Mouse (Mus musculus): Measurements from ENCODE around the gene Ffar4. TPM values are rescaled to one million over a fixed set of nuclear protein-coding genes. Genes with fewer than 3 reads are reported as not detected.

Gene Ffar4
- total RNA-seq, 2 experiments from 2014 or later, result not detected

- DNase-seq (ENCODE audit: low spot score in 2 of 2), result no peak
Observed at GRCm38 (mm10) chr19:38096231-38096630, 640 bp upstream of the Ffar4 start.

- no peak for DNase-seq (ENCODE audit: low spot score in 2 of 2)
Observed at GRCm38 (mm10) chr19:38107871-38108270, 11.0 kb downstream of the Ffar4 start.

DNA sequence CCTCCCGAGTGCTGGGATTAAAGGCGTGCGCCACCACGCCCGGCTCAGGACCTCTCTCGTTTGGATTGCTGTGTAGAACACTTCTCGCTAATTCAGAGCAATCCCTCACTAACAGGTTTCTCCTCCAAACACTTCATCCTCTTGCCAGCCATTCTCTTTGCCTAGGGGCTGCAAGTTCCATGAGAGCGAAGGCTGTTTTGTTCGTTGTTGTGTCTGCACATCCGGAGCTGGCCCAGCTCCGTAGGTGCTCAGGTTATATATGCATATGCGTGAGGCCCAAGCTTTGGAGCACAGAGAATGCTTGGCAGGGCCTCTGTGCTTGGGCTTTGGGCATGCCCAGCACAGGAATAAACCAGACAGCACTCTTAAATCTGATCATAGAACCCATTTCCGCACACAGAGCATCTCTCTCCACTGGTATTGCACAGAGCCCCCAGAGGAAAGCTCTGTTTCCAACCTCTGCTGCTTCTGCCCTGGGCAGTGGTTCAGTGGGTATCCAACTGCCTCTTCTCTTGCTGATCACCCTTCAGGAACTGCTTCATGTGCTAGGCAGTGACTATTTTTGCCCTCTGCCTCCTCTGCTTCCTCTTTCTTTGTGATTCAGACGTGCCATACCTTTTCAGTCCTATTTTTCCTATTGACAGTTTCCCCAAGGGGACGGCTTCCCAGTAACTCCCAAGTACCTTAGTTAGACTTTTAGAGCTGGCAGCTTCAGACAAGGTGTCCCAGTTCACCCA, 12.8 kb downstream of the Ffar4 start:
- DNase-seq (ENCODE audit: low spot score in 2 of 2), result no peak

DNA sequence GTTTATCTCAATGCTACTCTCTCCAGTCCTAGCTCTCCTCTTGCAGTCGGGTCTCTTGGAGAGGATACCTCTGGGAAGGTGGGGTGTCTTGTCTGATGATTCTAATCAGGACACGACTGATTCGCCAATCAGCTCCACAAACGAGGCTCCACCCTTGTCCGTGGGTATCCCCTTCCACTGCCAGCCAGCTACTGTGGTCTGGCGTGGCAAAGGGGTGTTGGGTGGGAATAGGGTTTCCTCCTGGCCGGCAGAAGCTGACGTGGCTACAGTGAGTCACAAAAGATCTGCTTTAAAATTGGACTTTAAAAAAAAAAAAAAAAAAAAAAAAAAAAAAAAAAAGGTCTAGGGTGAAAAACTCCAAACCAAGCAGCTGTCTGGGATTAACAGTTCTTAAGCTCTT, 14.2 kb downstream of the Ffar4 start:
- no peak for DNase-seq (ENCODE audit: low spot score in 2 of 2)

DNA sequence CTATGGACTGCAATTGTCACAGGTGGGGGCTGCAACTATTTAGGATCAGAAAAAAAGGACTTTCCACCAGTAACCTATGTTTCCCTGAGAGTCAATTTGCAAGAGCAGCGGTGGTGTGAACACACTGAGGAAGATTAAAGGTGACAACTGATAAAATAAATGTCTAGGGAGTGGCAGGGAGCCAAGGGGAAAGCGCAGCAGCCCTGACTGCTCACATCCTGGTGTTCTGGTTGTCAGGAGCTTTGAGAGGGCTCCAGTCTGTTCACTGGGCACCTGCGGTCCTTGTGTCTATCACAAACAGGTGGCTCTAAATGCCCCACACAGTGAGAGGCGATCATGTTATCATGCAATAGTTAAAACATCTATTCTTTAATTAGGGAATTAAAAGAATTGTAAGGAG, 15.7 kb downstream of the Ffar4 start:
- no peak for DNase-seq (ENCODE audit: low spot score in 2 of 2)

GRCm38 (mm10) chr19:38114834-38115491, 18.1 kb downstream of the Ffar4 start:
- no peak for DNase-seq (ENCODE audit: low spot score in 2 of 2)

GRCm38 (mm10) chr19:38120123-38120760, 23.4 kb downstream of the Ffar4 start:
- DNase-seq (ENCODE audit: low spot score in 2 of 2), result no peak

- DNase-seq (ENCODE audit: low spot score in 2 of 2), result no peak
Observed at GRCm38 (mm10) chr19:38123921-38124320, 27.1 kb downstream of the Ffar4 start.

DNA sequence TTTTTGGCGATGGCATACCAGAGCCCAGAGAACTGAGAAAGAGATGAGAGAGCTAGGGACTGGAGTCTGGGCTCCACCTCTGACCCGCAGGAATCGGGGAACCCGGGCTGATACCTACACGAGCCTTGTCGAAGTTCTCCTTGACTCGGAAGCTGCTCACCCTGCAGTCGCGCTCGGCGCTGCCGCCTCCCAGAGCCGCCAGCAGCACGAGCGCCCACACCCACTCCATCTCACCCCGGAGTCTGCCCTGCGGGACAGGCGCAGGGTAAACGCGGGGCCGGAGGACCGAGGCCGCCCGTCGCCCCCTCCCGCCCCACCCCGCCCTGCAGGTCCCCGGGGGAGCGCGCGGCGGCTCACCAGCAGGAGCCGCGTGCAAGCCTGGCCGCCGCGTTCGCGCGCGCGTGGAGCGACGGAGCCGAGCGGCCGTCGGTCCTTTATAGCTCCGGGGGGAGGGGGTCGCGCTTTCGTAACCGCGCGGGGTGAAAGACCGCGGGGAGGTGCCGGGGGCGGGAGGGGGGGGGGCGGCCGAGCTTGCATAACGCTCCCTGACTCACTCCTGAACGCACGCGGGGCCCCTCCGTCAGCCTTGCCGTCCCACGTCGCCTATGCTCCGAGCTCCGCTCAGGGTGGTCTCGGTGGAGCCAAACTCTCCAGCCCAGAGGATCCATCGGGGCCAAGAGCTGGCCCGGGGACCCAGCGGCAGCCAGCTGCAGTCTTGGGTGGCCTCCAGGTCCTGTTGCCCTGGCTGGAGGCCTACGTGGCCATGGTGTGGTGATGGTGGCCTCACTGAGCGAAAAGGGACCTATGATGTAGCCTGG, 27.7 kb downstream of the Ffar4 start:
- peak; percentile 10 to 23 for DNase-seq (ENCODE audit: low spot score in 2 of 2)

DNA sequence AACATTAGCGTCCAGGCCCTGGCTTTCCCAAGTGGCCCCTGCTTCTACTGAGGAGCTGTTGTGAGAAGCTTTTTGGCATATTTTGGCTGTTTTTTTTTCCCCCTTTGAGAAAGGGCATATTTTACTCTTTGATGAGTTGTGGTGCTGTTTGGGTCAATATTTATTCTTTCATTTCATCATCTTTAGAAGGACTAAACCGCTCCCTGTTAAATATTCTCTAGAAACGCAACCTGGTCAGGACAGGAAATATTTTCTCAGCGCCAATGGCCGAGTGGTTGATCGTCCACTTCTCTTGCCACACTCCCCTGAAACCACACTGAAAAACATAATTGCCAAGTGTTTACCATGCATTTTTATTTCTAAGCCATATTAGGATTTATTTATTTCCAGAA, 28.3 kb downstream of the Ffar4 start, which contains the start of gene Rbp4:
TSS of gene Rbp4 (minus strand) at position 63 of the 392 bp plus-strand sequence.
- DNase-seq (ENCODE audit: low spot score in 2 of 2), result no peak

- DNase-seq (ENCODE audit: low spot score in 2 of 2), result no peak
Observed at GRCm38 (mm10) chr19:38126656-38127055, 29.8 kb downstream of the Ffar4 start.

GRCm38 (mm10) chr19:38132481-38132880, 35.6 kb downstream of the Ffar4 start, which contains the start of gene Pde6c:
Gene Pde6c (plus strand): TSS chr19:38132781.
- no peak for DNase-seq (ENCODE audit: low spot score in 2 of 2)

- DNase-seq (ENCODE audit: low spot score in 2 of 2), result no peak
Observed at GRCm38 (mm10) chr19:38133986-38134385, 37.1 kb downstream of the Ffar4 start.

DNA sequence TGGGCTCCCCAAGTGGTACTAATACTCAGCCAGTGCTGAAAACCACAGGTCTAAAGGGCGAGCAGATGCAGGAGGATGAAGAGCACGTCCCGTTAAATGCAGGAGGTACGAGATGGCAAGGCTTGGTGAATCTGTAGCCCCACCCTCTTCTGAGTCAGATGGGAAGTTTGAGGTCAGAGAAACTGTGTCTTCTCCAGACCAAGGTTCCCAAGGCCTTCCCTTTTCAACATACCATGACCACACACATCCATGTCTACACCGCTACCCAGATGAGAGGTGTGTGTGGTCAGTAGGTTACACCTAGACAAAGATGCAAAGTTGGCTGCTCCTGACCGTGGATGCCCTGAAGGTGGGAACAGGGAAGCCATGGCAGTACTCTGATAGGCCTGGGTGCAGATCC, 37.9 kb downstream of the Ffar4 start:
- DNase-seq (ENCODE audit: low spot score in 2 of 2), result no peak

- DNase-seq (ENCODE audit: low spot score in 2 of 2), result no peak
Observed at GRCm38 (mm10) chr19:38143540-38144271, 46.8 kb downstream of the Ffar4 start.

DNA sequence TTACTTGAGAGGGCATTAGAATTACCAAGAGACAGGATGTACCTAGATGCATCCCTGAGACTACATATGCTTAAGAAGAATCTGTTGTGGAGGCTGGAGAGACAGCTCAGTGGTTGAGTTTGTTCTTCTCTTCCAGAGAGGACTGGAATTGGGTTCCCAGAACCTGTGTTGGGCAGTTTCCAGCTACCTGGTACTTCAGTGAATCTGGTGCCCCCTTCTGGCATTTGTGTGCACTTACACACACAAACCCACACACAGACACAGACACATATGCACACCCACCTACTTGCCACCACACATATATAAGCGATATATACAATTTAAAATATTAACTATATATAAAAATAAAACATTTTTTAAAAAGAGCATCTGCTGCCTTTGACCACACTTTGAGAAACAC, 59.4 kb downstream of the Ffar4 start:
- DNase-seq (ENCODE audit: low spot score in 2 of 2), result no peak

DNA sequence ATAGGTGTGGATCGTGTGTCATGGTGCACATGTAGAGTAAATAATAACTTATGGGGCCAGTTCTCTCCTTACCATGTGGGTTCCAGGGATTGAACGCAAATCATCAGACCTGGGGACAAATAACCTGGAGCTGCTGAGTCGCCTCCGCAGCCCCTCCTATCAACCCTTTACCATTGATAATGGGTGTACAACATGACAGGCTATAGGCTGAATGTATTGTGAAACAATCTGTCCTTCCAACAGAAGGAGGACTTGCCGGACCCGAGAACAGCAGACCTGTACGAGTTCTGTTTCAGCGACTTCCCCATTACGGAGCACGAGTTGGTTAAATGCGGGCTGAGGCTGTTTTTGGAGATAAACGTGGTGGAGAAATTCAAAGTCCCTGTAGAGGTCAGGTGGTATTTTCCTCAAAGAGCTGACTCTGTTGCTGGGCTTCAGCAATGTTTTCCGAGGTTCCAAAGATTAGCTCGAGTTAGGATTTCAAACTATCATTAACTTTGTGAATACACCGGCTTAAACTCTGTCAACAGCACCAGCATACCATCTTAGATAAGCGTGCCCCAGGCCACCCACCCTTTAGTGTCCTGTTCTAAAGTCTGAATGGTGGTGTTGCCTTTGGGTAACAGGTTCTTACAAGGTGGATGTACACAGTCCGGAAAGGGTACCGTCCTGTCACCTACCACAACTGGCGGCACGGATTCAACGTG, 64.9 kb downstream of the Ffar4 start:
- DNase-seq (ENCODE audit: low spot score in 2 of 2), result no peak
